Mouse (Mus musculus) liver, postnatal 0 days (tissue): ENCODE measurements around the gene Wbp1l. TPM values are rescaled to one million over a fixed set of nuclear protein-coding genes. Genes with fewer than 3 reads are reported as not detected.

Experiments
- ATAC-seq: fragments of 200-750 bp; cut with Nextera tagmentation; 2 replicates; pipeline ENCODE4 v1.8.0; 2017; ENCODE audit warnings: mild to moderate bottlenecking, moderate library complexity
- DNase-seq: peaks from one replicate; pipeline ENCODE4 v3.0.0-alpha.2; 2016
- H3K27ac ChIP-seq: fragments of 300-500 bp; sonication (generic); 2 replicates; pipeline ENCODE4 v1.5.1; 2014; ENCODE audit warnings: antibody characterized with exemption, moderate library complexity, mild to moderate bottlenecking, low read depth
- H3K27me3 ChIP-seq: fragments of 300-500 bp; sonication (generic); 2 replicates; pipeline ENCODE4 v1.6.1; 2014; ENCODE audit warnings: low read length, control low read depth, mixed read lengths; ENCODE audit not compliant: insufficient read depth
- H3K36me3 ChIP-seq: fragments of 300-500 bp; sonication (generic); replicated peaks from 2 replicates; pipeline ENCODE4 v1.6.1; 2014; ENCODE audit warnings: mild to moderate bottlenecking, control low read depth, low read length, moderate library complexity, mixed read lengths; ENCODE audit not compliant: insufficient read depth
- H3K4me1 ChIP-seq: fragments of 300-500 bp; sonication (generic); 2 replicates; pipeline ENCODE4 v1.6.1; 2014; ENCODE audit warnings: antibody characterized with exemption, mild to moderate bottlenecking, control low read depth; ENCODE audit not compliant: insufficient read depth
- H3K4me2 ChIP-seq: fragments of 300-500 bp; sonication (generic); 2 replicates; pipeline ENCODE4 v1.6.1; 2014; ENCODE audit warnings: low read depth, mild to moderate bottlenecking, low read length, moderate library complexity, mixed read lengths
- H3K4me3 ChIP-seq: fragments of 300-500 bp; sonication (generic); 2 replicates; pipeline ENCODE4 v1.5.1; 2014; ENCODE audit warnings: low read depth, low read length
- H3K9ac ChIP-seq: fragments of 300-500 bp; sonication (generic); replicated peaks from 2 replicates; pipeline ENCODE4 v1.6.1; 2014; ENCODE audit warnings: mild to moderate bottlenecking, moderate library complexity
- H3K9me3 ChIP-seq: fragments of 300-500 bp; sonication (generic); 2 replicates; pipeline ENCODE4 v1.6.1; 2016; ENCODE audit warnings: mild to moderate bottlenecking, control low read depth, low read length, mixed read lengths
- CTCF ChIP-seq: sonication (generic); IDR thresholded peaks from 2 replicates; pipeline ENCODE4 v1.5.1; 2016; ENCODE audit warnings: antibody characterized with exemption, low read depth
- EP300 ChIP-seq: IDR thresholded peaks from 2 replicates; pipeline ENCODE4 v1.6.1; 2016; ENCODE audit warnings: antibody characterized with exemption, low read depth, mild to moderate bottlenecking
- WGBS: fragments of 180-500 bp; shearing (Covaris S2); extraction: QIAGEN DNeasy Blood & Tissue Kit; methylation state at CpG from one replicate; pipeline ENCODE4 v1.1.7; 2014; ENCODE audit not compliant: insufficient replicate concordance; 5-methylcytosine and 5-hydroxymethylcytosine counted together
- polyA plus RNA-seq: library from polyadenylated mRNA; unstranded; fragments of >200 nt; fragmentation: Nextera tagmentation; extraction: Ambion mirVana; gene quantifications from 2 replicates; pipeline ENCODE4 v1.2.1, GENCODE M21; 2015

The Wbp1l gene
- polyA plus RNA-seq, 1 experiment from 2014 or later = 48.8 TPM

DNA sequence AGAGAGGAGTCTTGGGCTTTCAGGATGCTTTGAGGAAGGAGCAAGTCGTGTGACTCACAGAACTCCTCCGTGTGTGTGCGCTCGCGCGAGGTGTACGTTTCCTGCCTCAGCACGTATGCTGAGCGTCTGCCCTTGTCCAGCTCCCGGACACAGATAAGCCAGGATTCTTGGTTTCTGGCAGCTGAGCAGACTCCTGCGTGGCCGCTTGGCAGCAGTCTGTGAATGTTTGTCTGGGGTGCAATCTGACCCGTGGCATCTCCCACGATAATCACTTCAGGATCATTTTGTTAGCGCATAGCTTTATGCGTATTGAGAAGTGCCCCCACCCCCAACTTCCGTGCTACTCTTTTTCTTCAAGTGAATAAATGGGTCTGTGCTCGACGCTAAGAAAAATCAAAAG, 20.1 kb downstream of the Wbp1l start:
- Histone ChIP-seq H3K36me3 (peaks cover 31% of the 10 kb centered on the region), H3K4me1 (peaks cover 60% of the 10 kb centered on the region), H3K9ac (no peak overlapping the region), H3K4me2 (no peak overlapping the region), H3K27ac (peak overlapping the region; percentile 49), H3K4me3 (no peak overlapping the region), H3K27me3 (no peaks in the 10 kb centered on the region), H3K9me3 (no peaks in the 10 kb centered on the region)
- TF ChIP-seq CTCF = no peak
- no peak for TF ChIP-seq EP300
- ATAC-seq (no peak), DNase-seq (no peak)
- WGBS = 65% methylated on average over 19 of the region's 19 CpGs

DNA sequence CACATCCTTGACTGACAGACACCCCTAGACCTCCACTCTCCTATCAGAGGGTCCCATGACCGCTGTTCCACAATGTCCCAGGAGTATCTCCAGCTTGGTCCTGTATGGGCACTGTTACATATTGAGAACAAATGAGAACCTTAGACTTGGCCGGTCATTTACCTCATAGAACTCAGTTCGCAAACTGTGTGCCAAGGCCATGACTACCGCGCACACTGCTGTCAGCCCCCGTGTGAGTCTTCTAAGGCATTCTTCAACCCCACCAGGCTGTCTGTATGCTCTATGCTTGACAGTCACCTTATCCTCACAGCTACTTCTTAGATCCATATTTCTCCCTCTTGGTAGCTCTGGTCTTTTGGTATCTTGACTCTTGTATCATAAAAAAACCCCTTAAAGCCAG, 20.6 kb downstream of the Wbp1l start:
- H3K9ac ChIP-seq = no peak overlapping the region
- peaks cover 29% of the 10 kb centered on the region for H3K36me3 ChIP-seq
- ATAC-seq (no peak), DNase-seq (no peak)
- TF ChIP-seq EP300 (no peak), CTCF (no peak)
- no peaks in the 10 kb centered on the region for H3K27me3 ChIP-seq
- WGBS = 85% methylated on average over 6 of the region's 6 CpGs
- peak overlapping the region; percentile 49 for H3K27ac ChIP-seq
- H3K4me1 ChIP-seq = peaks cover 63% of the 10 kb centered on the region
- H3K9me3 ChIP-seq = no peaks in the 10 kb centered on the region
- no peak overlapping the region for H3K4me3 ChIP-seq
- H3K4me2 ChIP-seq = no peak overlapping the region

DNA sequence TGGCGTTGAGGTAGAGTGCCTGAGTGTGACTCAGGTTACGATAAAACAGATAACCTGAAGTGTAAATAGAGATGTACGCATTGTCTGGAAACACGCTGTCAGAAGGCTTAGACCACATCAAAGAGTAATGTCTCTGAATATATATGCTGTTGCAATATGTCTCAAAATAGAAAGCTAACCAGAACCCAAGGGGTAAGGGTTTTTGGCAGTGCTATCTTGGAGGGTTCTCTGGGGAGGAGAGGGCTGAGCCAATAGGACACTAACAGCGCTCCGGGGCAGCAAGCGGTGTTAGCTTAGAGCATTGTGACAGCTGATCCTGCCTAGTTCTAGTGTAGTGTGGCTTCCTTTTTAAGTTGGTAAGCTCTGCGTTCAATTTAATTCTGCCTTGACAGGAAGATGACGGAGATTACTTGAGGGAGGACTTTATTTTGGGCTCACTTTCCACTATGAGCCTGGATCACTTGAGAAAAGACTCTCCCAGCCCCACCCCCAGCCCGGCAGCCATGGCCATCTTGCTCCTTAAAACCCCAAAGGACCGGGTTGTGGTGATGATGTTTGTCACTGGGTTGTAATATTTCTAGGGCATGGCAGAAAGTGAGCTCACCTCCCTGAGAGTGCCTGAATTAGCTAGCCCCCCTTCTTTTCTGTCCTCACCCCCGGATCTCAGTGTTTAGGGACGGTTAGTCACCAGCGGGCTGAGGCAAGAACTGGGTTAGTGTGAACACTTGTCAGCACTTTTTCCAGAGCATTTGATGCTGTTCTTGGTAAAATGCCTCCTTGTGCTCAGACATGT, 21.3 kb downstream of the Wbp1l start:
- DNase-seq = no peak
- Histone ChIP-seq H3K27me3 (no peaks in the 10 kb centered on the region), H3K36me3 (peaks cover 28% of the 10 kb centered on the region), H3K9me3 (no peaks in the 10 kb centered on the region), H3K4me1 (peaks cover 69% of the 10 kb centered on the region), H3K4me3 (no peak overlapping the region), H3K4me2 (no peak overlapping the region), H3K9ac (peak overlapping the region; percentile 21; the same call in 1 of the 2 replicates), H3K27ac (peak overlapping the region; percentile 49)
- TF ChIP-seq CTCF (no peak), EP300 (no peak)
- ATAC-seq = no peak
- WGBS = 68% methylated on average over 14 of the region's 14 CpGs

GRCm38 (mm10) chr19:46621236-46622183, 22.6 kb downstream of the Wbp1l start:
- Histone ChIP-seq H3K9ac (no peak overlapping the region), H3K9me3 (no peaks in the 10 kb centered on the region), H3K4me3 (no peak overlapping the region), H3K27ac (0 out of 2 replicates have a peak overlapping the region, but pooled peaks have one; percentile 39), H3K36me3 (peaks cover 35% of the 10 kb centered on the region), H3K4me1 (peaks cover 67% of the 10 kb centered on the region), H3K4me2 (no peak overlapping the region), H3K27me3 (no peaks in the 10 kb centered on the region)
- TF ChIP-seq CTCF (no peak), EP300 (no peak)
- no peak for DNase-seq
- ATAC-seq = no peak
- 78% methylated on average over 19 of the region's 19 CpGs for WGBS

GRCm38 (mm10) chr19:46622659-46623193, 23.8 kb downstream of the Wbp1l start:
- no peak for TF ChIP-seq CTCF
- TF ChIP-seq EP300 = no peak
- Histone ChIP-seq H3K9ac (peak overlapping the region; percentile 46; the same call in 1 of the 2 replicates), H3K4me2 (peak overlapping the region; percentile 63), H3K9me3 (no peaks in the 10 kb centered on the region), H3K27me3 (no peaks in the 10 kb centered on the region), H3K4me3 (peak overlapping the region; percentile 36; the same call in 1 of the 2 replicates), H3K4me1 (peaks cover 63% of the 10 kb centered on the region), H3K27ac (peak overlapping the region; percentile 76), H3K36me3 (peaks cover 29% of the 10 kb centered on the region)
- no peak for DNase-seq
- ATAC-seq = no peak
- 42% methylated on average over 12 of the region's 12 CpGs for WGBS
